Comparison of ENCODE assay signal across 20 mouse cellular contexts in genomic region chr7:106948212-106948611, GRCm38 (mm10). TPM values are rescaled to one million over a fixed set of nuclear protein-coding genes. Genes with fewer than 3 reads are reported as not detected.
DNase-seq lines count a peak whose midpoint lies in the region; ATAC-seq lines count a peak whose summit lies in the region.
"Had no signal": no experiment of that assay in that cellular context is flagged by ENCODE, and none has a peak within 500 bp of the region (broad histone marks: within the 10 kb centered on the region; RNA-seq: fewer than 3 reads in every experiment).

Gene Olfr710, minus strand, starts transcription at chr7:106948312.

- no peak within 1 kb of the TSS for H3K9ac ChIP-seq in embryonic facial prominence, embryonic 14.5 days (ENCODE audit: low read depth, low read length)

- no peak within 1 kb of the TSS for H3K27ac ChIP-seq in embryonic facial prominence, embryonic 14.5 days (replicated peaks; ENCODE audit: low read depth, low read length)
- H3K27ac ChIP-seq in embryonic facial prominence, embryonic 10.5 days (replicated peaks): no peak within 1 kb of the TSS

- peak; percentile 0 for DNase-seq in embryonic facial prominence, embryonic 14.5 days (ENCODE audit: low spot score)
- no peak for DNase-seq in embryonic facial prominence, embryonic 10.5 days (ENCODE audit: low spot score)
- DNase-seq: adrenal gland, adult 2 months; adrenal gland, adult 8-10 months; adrenal gland, postnatal 10 days; adrenal gland, postnatal 14 days; adrenal gland, postnatal 25 days; adrenal gland, postnatal 36 days; B cell, adult 2 months; cerebellum, adult 11 months; cerebellum, adult 11-12 months; cerebellum, adult 18-20 months; cerebellum, adult 2 months had no signal

- no peaks in the 10 kb centered on the region for H3K9me3 ChIP-seq in embryonic facial prominence, embryonic 14.5 days (ENCODE audit: control insufficient read depth, low read length)
- H3K9me3 ChIP-seq in embryonic facial prominence, embryonic 10.5 days: no peaks in the 10 kb centered on the region
- H3K9me3 ChIP-seq: G1E had no signal

- WGBS in embryonic facial prominence, embryonic 14.5 days: 73% methylated on average over 3 of the region's 3 CpGs
- WGBS in embryonic facial prominence, embryonic 10.5 days: 84% methylated on average over 3 of the region's 3 CpGs

- H3K4me2 ChIP-seq in embryonic facial prominence, embryonic 14.5 days (ENCODE audit: low read depth, low read length): no peak within 1 kb of the TSS

- H3K27me3 ChIP-seq in embryonic facial prominence, embryonic 14.5 days (replicated peaks; ENCODE audit: control insufficient read depth, insufficient read depth, low read length): no peaks in the 10 kb centered on the region
- H3K27me3 ChIP-seq in embryonic facial prominence, embryonic 10.5 days (replicated peaks; ENCODE audit: low read depth, poor library complexity, severe bottlenecking): no peaks in the 10 kb centered on the region
- H3K27me3 ChIP-seq: CH12.LX, Patski had no signal

- H3K36me3 ChIP-seq in embryonic facial prominence, embryonic 14.5 days (ENCODE audit: control insufficient read depth, insufficient read depth, low read length): no peaks in the 10 kb centered on the region
- no peaks in the 10 kb centered on the region for H3K36me3 ChIP-seq in embryonic facial prominence, embryonic 10.5 days (replicated peaks)
- H3K36me3 ChIP-seq: G1E had no signal

- ATAC-seq in embryonic facial prominence, embryonic 14.5 days (ENCODE audit: low read depth): no peak
- ATAC-seq: activated CD4-positive, CD25-positive, alpha-beta regulatory T cell, adult 4 months; CD4-positive, CD25-positive, alpha-beta regulatory T cell, adult 4 months; Patski had no signal

- H3K4me1 ChIP-seq in embryonic facial prominence, embryonic 14.5 days (ENCODE audit: control insufficient read depth, insufficient read depth, low read length): no peaks in the 10 kb centered on the region
- no peaks in the 10 kb centered on the region for H3K4me1 ChIP-seq in embryonic facial prominence, embryonic 10.5 days

- H3K4me3 ChIP-seq in embryonic facial prominence, embryonic 14.5 days (ENCODE audit: low read depth, low read length): no peak within 1 kb of the TSS
- H3K4me3 ChIP-seq in embryonic facial prominence, embryonic 10.5 days: no peak within 1 kb of the TSS

RNA-seq across cellular contexts. Expression of gene Olfr710, which starts in this region (rescaled TPM):
- polyA plus RNA-seq in embryonic facial prominence, embryonic 14.5 days (2014; fragmentation: Nextera tagmentation; extraction: Ambion mirVana): not detected in 2 replicates
- polyA plus RNA-seq in embryonic facial prominence, embryonic 10.5 days (2016; fragmentation: Nextera tagmentation; extraction: Ambion mirVana): not detected in 2 replicates
- polyA plus RNA-seq: activated CD4-positive, CD25-positive, alpha-beta regulatory T cell, adult 4 months; adrenal gland, adult 2 months; brain, embryonic 14.5 days; C2C12; CD4-positive, CD25-positive, alpha-beta regulatory T cell, adult 4 months; cerebellum, adult 2 months; G1E; Patski had no signal

Comparison
In these comparisons a context has a peak if more than half of its experiments do, and no peak if none do; other contexts are left out.
1. Peak in DNase-seq in embryonic facial prominence, embryonic 14.5 days; RNA of the gene not detected or under 1 TPM.